8 mouse cellular contexts compared by ENCODE assay signal in genomic region chr5:111418202-111419120, GRCm38 (mm10). TPM values are rescaled to one million over a fixed set of nuclear protein-coding genes. Genes with fewer than 3 reads are reported as not detected.
DNase-seq lines count a peak whose midpoint lies in the region; ATAC-seq lines count a peak whose summit lies in the region.

No protein-coding gene starts in this region.

- peak overlapping the region; percentile 74 for H3K4me3 ChIP-seq in kidney, embryonic 16.5 days (ENCODE audit: low read length)
- H3K4me3 ChIP-seq in midbrain, embryonic 15.5 days = peak overlapping the region; percentile 85

- ATAC-seq in kidney, embryonic 16.5 days (ENCODE audit: low FRiP score, low TSS enrichment) = no peak
- no peak for ATAC-seq in midbrain, embryonic 15.5 days (replicated peaks)

- DNase-seq in cerebellum, postnatal 25 days = peak; percentile 8 to 17
- no peak for DNase-seq in cerebellum, adult 9-10 months
- peak; percentile 39 for DNase-seq in Muller cell, postnatal 12 days (ENCODE audit: inconsistent ontology term)
- peak; percentile 50 for DNase-seq in gastrocnemius, postnatal 10 days
- no peak for DNase-seq in thymus, postnatal 0 days (ENCODE audit: low spot score)
- DNase-seq in left cerebral cortex, adult 11 months (ENCODE audit: low spot score) = no peak

- no peaks in the 10 kb centered on the region for H3K36me3 ChIP-seq in kidney, embryonic 16.5 days (ENCODE audit: insufficient read depth, low read length)
- H3K36me3 ChIP-seq in midbrain, embryonic 15.5 days (replicated peaks) = no peaks in the 10 kb centered on the region

- H3K9me3 ChIP-seq in kidney, embryonic 16.5 days (ENCODE audit: low read length) = no peaks in the 10 kb centered on the region
- no peaks in the 10 kb centered on the region for H3K9me3 ChIP-seq in midbrain, embryonic 15.5 days

- H3K27ac ChIP-seq in kidney, embryonic 16.5 days (ENCODE audit: low read length) = no peak overlapping the region
- peak overlapping the region; percentile 94 for H3K27ac ChIP-seq in midbrain, embryonic 15.5 days

- H3K9ac ChIP-seq in kidney, embryonic 16.5 days (replicated peaks; ENCODE audit: low read length) = peak overlapping the region; percentile 77
- H3K9ac ChIP-seq in midbrain, embryonic 15.5 days = peak overlapping the region; percentile 87

- H3K27me3 ChIP-seq in kidney, embryonic 16.5 days (ENCODE audit: insufficient read depth, low read length) = peaks cover 75% of the 10 kb centered on the region
- H3K27me3 ChIP-seq in midbrain, embryonic 15.5 days (replicated peaks) = no peaks in the 10 kb centered on the region

- peak overlapping the region; percentile 99 for H3K4me2 ChIP-seq in kidney, embryonic 16.5 days (replicated peaks; ENCODE audit: low read depth, low read length)
- peak overlapping the region; percentile 78 for H3K4me2 ChIP-seq in midbrain, embryonic 15.5 days

- WGBS in kidney, embryonic 16.5 days = 2% methylated on average over 63 of the region's 63 CpGs
- under 1% methylated on average over 60 of the region's 63 CpGs for WGBS in midbrain, embryonic 15.5 days

- H3K4me1 ChIP-seq in kidney, embryonic 16.5 days (ENCODE audit: insufficient read depth, low read length) = peaks cover 54% of the 10 kb centered on the region
- peaks cover 61% of the 10 kb centered on the region for H3K4me1 ChIP-seq in midbrain, embryonic 15.5 days

RNA-seq across cellular contexts. Expression of gene Mn1, which starts 1.3 kb away (rescaled TPM):
- 10 to 100 TPM; 19.6 to 30.4 TPM for total RNA-seq in gastrocnemius, postnatal 10 days (2021)
- polyA plus RNA-seq in kidney, embryonic 16.5 days (2015; fragmentation: Nextera tagmentation; extraction: Ambion mirVana) = 6.9 and 7.2 TPM in 2 replicates
- 60.1 and 64.8 TPM in 2 replicates for polyA plus RNA-seq in midbrain, embryonic 15.5 days (2015; fragmentation: Nextera tagmentation; extraction: Ambion mirVana)
- 2.7 and 2.9 TPM in 2 replicates for polyA plus RNA-seq in thymus, postnatal 0 days (2015; fragmentation: Nextera tagmentation; extraction: Ambion mirVana)

Comparison
In these comparisons a context has a peak if more than half of its experiments do, and no peak if none do; other contexts are left out.
1. DNase-seq: peak in cerebellum, postnatal 25 days (2 of 2), Muller cell, postnatal 12 days (single experiment) and gastrocnemius, postnatal 10 days (single experiment); none in cerebellum, adult 9-10 months (single experiment), thymus, postnatal 0 days (single experiment) and left cerebral cortex, adult 11 months (single experiment).